Mouse (Mus musculus) large intestine, adult 2 months (tissue): ENCODE results near the gene Rasgrf1. TPM values are rescaled to one million over a fixed set of nuclear protein-coding genes. Genes with fewer than 3 reads are reported as not detected.

Experiments used
- DNase-seq: peaks from one replicate; pipeline ENCODE4 v3.0.0-alpha.2; 2012; ENCODE audit warnings: low read depth, low spot score
- WGBS: fragments of 180-500 bp; shearing (Covaris S2); methylation state at CpG from one replicate; pipeline ENCODE4 v1.1.7; 2018; 5-methylcytosine and 5-hydroxymethylcytosine counted together
- polyA plus RNA-seq: library from polyadenylated mRNA; depleted of rRNA; stranded (reverse); fragments of >200 nt; gene quantifications from 2 replicates; pipeline ENCODE4 v1.2.3, GENCODE M21; 2012

Rasgrf1 gene
- polyA plus RNA-seq, 1 experiment, result 0.06 TPM

- no peak for DNase-seq
- WGBS, result 70% methylated on average over 2 of the region's 2 CpGs
Observed at GRCm38 (mm10) chr9:89958959-89959358, 49.3 kb downstream of the Rasgrf1 start.

DNA sequence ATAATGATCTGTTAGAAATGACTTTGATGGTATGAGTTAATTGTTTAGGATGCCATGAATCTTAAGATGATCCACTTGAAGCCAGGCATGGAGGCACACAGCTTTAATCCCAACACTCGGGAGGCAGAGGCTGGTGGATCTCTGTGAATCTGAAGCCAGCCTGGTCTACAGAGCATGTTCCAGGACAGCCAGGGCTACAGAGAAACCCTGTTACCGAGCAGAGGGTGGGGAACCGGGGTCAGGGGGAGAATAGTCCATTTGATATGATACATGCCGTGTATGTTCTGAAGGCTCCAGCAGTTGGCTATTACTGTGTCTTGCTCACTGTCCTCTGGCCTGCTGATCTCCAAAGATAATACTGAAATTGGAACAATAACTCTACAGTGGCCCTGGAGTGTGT lies 54.4 kb downstream of the Rasgrf1 start:
- no peak for DNase-seq
- 70% methylated on average over 4 of the region's 4 CpGs for WGBS

DNA sequence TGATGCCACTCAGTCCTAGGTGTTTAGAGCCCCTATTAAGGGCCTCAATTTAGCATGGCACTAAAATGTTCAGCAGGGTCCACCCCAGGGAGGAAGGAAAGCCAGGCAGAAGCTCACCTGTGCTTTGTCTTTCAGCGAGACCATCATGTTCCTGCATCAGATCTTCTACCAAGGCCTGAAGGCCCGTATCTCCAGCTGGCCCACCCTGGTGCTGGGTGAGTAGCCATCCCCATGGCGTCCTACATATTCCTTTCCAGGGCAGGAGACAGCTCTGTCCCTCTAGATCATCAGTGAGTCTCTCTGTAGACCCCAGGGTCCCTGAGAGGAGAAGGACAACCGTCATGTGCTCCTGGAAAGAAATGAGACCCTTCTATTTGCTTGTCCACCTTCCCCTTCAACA lies 58.0 kb downstream of the Rasgrf1 start:
- no peak for DNase-seq
- 88% methylated on average over 4 of the region's 4 CpGs for WGBS

DNA sequence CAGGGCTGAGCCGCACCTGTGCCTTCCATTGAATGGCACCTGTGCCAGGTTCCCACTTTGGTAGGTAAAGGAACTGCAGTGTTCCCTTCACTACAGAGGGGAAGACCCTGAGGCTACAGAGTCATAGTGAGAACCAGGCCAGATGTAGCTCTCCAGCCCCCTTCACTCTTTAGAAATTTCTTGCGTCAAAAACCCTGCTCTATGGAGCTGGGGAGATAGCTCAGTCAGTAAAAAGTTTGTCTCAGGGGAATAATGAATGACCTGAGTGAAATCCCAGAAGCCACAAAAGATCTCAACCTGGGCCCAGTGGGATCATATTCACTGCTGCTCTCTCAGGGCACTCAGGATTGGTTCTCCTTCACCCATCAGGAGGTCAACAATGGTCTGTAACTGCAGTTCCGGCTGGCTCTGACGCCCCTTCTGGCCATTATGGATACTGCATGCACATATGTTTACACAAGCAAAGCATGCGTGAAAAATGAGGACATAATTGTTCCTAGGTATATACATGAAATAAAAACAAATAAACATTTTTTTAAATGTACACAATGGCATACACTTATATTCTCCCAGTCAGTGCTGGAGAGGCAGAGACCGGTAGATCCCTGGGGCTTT lies 59.2 kb downstream of the Rasgrf1 start:
- WGBS, result 74% methylated on average over 6 of the region's 6 CpGs
- no peak for DNase-seq

- 91% methylated on average over 10 of the region's 10 CpGs for WGBS
- no peak for DNase-seq
Observed at GRCm38 (mm10) chr9:89970271-89970670, 60.6 kb downstream of the Rasgrf1 start.

- no peak for DNase-seq
- 57% methylated on average over 11 of the region's 11 CpGs for WGBS
Observed at GRCm38 (mm10) chr9:89970886-89971486, 61.3 kb downstream of the Rasgrf1 start.

GRCm38 (mm10) chr9:89972321-89972720 lies 62.6 kb downstream of the Rasgrf1 start:
- 55% methylated on average over 3 of the region's 3 CpGs for WGBS
- no peak for DNase-seq

DNA sequence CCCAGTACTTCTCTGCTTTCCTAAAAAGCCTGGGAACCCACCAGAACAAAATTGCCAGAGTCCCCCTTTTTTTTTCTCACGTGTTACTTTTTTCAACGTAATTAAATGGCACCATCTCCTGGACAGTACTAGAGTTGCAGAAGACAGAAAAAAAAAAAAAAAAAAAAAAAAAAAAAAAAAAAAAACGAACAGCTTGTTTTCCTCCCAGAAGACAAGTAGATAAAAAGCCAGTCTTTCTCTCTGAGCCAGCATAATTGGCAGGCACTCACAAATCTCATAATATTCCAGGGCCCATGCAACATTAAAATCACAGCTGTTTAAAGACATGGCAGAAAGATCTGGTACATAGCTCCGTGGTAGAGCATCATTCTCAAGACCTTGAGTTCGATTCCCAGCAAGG lies 64.1 kb downstream of the Rasgrf1 start:
- no peak for DNase-seq
- 21% methylated on average over 5 of the region's 5 CpGs for WGBS

DNA sequence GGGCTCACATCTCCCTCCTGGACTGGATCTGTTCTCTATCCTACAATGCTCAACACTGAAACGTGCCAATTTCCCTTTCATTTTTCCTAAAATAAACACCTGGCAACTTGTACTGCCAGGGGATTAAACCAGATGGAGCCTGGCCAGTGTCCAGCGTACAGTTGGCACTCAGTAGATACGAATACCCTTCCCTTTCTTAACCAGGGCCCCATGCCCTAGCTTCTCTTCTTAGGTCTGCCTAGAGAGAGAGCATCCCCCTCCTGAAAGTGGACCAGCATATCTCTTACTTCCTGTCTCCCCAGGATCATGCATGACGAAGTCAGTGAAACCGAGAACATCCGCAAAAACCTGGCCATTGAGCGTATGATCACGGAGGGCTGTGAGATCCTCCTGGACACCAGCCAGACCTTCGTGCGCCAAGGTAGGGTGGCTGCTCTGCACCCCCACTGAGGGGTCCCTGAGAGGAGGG lies 64.8 kb downstream of the Rasgrf1 start:
- WGBS, result 50% methylated on average over 10 of the region's 10 CpGs

DNA sequence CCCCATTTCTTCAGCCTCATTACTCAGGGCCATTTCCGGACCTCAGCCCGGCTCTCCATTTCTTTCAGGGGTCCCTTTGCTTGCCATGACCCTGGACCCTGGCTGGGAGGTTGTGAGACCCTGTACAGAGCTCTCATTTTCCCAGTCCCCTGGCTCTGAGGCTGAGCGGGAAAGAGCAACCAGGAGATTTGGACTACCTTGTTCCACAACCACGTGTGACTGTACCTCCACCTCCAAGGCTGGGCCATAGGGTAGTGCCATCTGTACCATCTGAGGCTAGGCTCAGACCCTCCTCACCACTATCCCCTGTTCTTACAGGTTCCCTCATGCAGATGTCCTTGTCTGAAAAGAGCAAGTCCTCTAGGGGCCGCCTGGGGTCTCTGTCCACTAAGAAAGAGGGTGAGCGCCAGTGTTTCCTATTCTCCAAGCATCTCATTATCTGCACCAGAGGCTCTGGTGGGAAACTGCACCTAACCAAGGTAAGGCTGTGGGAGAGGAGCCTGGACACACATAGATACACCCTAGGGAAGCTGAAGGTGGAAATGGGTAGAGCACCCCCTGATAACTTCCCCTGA lies 66.7 kb downstream of the Rasgrf1 start:
- WGBS, result 83% methylated on average over 6 of the region's 6 CpGs
- DNase-seq, result no peak

More for the DNA sequence above, 64.8 kb downstream of the Rasgrf1 start:
- DNase-seq, result no peak

- 7% methylated on average over 3 of the region's 3 CpGs for WGBS
- no peak for DNase-seq
Observed at GRCm38 (mm10) chr9:89979248-89979647, 69.5 kb downstream of the Rasgrf1 start.

DNA sequence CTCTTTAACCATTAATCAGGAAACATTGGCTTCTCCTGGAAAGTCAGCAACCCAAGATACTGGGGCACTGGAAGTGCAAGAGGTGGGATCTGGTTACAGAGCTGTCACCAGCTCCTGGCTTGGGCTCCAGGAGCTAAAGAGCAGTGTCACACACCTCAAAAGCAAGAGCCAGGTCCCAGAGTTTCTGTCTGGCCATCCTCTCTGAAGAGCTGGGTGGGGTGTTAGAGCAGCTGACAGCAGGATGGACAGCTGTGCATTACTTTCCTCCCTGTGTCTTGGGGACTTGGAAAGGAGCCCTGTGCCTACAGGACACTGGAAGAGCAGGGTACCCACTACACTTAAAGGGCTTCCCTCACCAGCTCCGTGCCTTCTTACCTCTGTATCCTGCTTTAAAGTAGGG lies 72.5 kb downstream of the Rasgrf1 start:
- DNase-seq, result no peak
- 28% methylated on average over 1 of the region's 1 CpGs for WGBS

- 90% methylated on average over 3 of the region's 3 CpGs for WGBS
Observed at GRCm38 (mm10) chr9:89988053-89988452, 78.3 kb downstream of the Rasgrf1 start.

GRCm38 (mm10) chr9:89988811-89989528 lies 79.3 kb downstream of the Rasgrf1 start:
- WGBS, result 78% methylated on average over 10 of the region's 10 CpGs
- no peak for DNase-seq

More at GRCm38 (mm10) chr9:89988053-89988452, 78.3 kb downstream of the Rasgrf1 start:
- no peak for DNase-seq

DNA sequence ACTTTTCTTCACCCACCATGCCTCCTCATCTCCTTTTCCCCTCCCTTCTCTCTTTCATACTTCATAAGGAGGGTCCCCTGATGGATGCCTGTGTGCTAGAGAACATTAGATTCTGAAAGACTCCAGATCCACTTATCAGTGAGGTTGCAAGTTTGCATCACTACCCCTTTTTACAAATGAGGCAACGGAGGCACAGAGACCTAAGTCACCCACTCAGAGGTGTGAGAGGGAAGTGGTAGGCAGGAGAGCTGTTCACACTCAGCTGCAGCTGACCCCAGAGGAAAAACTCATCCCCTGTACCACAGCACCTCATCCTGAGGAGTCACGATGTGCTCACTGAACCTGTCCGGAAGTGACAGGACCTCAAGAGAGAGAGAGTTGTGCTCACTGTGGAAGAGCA lies 96.7 kb downstream of the Rasgrf1 start:
- 91% methylated on average over 3 of the region's 3 CpGs for WGBS

GRCm38 (mm10) chr9:90007094-90007493 lies 97.4 kb downstream of the Rasgrf1 start:
- DNase-seq, result no peak
- 29% methylated on average over 2 of the region's 2 CpGs for WGBS

More for the DNA sequence above, 96.7 kb downstream of the Rasgrf1 start:
- DNase-seq, result no peak

DNA sequence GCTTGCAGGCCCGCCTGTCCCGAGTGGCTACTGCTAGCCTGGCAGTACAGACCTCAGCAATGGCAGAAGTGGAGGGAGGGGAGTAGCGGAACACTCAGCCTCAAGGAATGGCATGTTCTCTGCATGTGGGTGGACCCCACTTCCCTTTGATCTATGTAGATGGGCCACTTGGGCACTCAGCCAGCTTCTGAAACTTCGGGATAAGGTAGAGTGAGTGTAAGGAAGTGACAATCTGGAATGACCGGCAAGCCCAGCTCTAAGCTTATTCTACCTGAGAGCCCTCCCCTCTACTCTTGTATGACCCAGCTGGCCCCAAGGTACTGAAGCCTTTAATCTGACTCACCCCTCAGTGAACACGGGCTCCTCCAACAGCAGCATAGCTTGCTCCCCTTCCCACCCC lies 98.4 kb downstream of the Rasgrf1 start:
- no peak for DNase-seq
- WGBS, result 71% methylated on average over 6 of the region's 6 CpGs

- no peak for DNase-seq
- WGBS, result 47% methylated on average over 2 of the region's 2 CpGs
Observed at GRCm38 (mm10) chr9:90011849-90012248, 102.1 kb downstream of the Rasgrf1 start.

DNA sequence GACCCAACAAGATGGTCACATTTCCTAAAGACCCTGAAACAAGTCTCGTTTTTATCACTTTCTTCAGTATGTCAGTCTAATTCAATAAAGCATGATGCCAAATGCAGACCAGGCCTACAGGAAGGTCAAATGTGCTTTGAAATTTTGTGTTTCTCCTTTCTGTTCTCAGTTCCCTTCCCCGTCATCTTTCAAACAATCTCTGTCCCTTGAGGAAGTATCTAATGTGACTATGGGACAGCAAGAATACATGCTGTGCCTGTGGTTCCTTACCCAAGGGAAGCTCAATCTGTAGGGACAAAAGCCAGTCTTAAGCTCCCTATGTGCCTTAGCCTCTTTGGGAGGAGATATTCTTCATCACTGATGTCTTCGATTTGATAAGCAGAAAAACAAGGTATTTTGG lies 104.9 kb downstream of the Rasgrf1 start:
- no peak for DNase-seq
- WGBS, result 82% methylated on average over 3 of the region's 3 CpGs

DNA sequence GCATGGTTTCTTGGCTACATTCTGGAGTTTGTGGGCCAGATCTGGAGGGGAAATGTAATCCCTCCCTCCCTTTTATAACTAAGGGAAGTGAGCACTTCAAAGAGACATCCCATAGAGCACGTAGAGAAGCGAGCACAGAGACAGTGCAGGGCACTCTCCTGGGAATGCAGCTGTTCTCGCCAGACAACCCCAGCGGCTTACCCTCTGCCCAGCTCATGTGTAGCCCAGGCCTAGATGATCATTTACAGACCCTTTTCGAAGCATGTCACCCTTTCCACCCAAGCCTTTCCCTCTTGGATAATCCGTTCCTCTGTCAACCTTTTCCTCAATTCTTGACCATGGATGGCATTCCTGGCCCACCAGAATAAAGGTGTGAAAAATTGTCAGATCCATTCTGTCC lies 106.5 kb downstream of the Rasgrf1 start:
- 67% methylated on average over 6 of the region's 6 CpGs for WGBS
- no peak for DNase-seq
